Mouse (Mus musculus) mouse embryonic stem cell (cell line): Measurements from ENCODE around the gene Efna5.

Source experiments
- in situ Hi-C, 2 experiments: fragments of 300-500 bp; cut with MboI; formaldehyde crosslinking; loops; 1 replicate in 1 of 2; 3 replicates in 1 of 2; pipeline ENCODE4 v1.14.3; 2019 to 2020; ENCODE audit warnings: low sequenced_read_pairs in 2 of 2, low pct_unique_long_range_greater_than_20kb in 1 of 2, mixed read lengths in 1 of 2; ENCODE audit not compliant: unreplicated experiment in 1 of 2

Gene Efna5

GRCm38 (mm10) chr17:62881176-62881790, at the start of gene Efna5:
Gene Efna5, minus strand, starts transcription at chr17:62881317.
- in situ Hi-C loops, result no loop called here

DNA sequence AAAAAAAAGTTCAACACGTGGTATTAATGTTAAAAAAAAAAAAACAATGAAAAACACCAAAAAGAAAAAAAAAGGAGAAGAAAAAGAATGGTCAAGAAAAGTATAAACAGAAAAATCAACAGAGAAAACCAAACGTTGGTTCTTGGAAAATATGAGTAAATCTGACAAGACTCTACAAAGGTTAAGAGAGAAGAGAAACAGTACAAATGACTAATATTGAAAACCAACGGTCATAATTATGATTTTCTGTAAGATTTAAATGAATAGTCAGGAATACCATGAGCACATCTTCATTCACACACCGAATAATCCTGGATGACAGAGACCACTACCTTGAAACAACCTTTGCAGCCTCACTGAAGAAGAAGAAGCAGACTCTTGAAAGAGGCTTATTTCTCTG, 34.2 kb upstream of the Efna5 start:
- in situ Hi-C loops, result no loop called here

GRCm38 (mm10) chr17:62905692-62906445, 24.8 kb upstream of the Efna5 start:
- in situ Hi-C loops, result no loop called here

GRCm38 (mm10) chr17:62899066-62899465, 17.9 kb upstream of the Efna5 start:
- in situ Hi-C loops, result no loop called here

DNA sequence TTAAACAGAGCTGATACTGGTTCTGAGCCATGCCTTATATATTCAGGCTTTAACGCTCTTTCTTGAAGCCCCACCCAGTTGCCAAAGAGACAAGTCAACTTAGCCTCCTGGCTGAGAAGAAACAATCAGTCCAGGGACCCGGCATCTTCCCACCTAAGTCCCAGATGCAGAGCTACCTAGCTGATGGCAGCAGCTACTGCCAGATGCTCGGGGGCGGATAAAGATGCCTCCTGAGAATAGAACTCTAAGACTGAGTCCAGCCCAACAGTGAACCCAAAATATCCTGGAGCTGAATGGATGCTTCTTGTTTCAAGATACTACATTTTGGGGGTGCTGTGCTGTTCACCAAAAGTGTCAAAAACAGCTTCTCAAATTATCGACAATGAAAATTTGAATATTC, 8.9 kb upstream of the Efna5 start:
- in situ Hi-C loops, result no loop called here

DNA sequence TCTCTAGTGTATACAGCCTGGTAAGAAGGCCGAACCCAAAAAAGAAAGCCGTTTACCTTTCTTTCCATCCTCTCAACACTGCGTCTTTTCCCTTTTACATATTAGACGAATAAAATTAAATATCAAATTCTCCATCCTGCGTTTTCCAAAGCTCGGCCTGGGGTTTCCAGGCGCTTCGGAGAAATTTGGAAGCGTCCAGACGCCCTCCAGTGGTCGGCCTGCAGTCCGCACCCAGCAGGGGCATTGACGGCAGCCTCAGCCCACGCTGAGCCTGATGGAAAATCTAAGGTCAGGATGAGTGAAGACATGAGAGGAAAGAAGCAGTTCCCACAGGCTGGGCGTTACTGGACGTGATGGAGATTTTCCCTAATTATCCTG, 3.0 kb upstream of the Efna5 start:
- in situ Hi-C loops, result no loop called here

GRCm38 (mm10) chr17:62883476-62884128, 2.5 kb upstream of the Efna5 start:
- in situ Hi-C loops, result no loop called here

GRCm38 (mm10) chr17:62882726-62883475, 1.8 kb upstream of the Efna5 start:
- in situ Hi-C loops, result no loop called here

- in situ Hi-C loops, result no loop called here
Observed at GRCm38 (mm10) chr17:62881791-62882725, 941 bp upstream of the Efna5 start.

GRCm38 (mm10) chr17:62880311-62881175, 574 bp downstream of the Efna5 start:
- in situ Hi-C loops, result no loop called here

DNA sequence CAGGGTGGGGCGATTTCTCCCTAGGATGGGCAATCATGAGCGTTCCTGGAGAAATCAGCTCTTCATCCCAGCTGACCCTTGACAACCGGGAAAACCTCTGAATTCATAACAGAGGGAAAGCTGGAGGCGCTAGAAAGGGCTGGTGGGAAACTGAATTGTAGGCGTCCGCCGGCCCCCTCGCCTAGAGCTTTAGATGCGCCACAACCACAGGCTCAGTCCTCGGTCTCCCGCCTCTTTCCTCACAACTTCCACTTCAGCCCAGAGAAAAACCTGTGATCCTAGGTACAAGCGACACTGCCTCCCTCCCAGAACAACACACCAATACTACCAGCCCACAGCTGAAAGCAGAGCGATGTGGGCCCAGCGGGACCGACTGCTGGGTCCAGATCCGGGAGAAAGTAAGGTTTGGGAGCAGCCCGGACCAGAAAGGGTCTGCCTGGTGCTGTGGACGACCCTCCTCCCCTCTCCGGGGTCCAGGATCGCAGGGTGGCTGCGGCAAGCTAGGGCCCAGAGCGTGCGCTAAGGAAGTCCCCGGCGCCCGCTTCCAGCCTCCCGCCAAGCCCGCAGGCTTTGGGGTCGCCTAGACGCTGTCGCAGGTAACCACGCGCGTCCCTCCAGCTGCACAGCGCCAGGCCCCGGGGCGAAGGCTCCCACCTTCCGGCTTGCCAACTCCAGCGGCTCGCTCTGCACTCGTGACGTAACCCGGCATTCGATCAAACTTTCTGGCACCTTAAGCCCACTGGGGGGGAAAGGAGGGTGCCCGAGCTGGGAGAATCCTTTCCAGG, 1.4 kb downstream of the Efna5 start:
- in situ Hi-C loops, result no loop called here

GRCm38 (mm10) chr17:62875727-62876126, 5.4 kb downstream of the Efna5 start:
- in situ Hi-C loops, result no loop called here

- in situ Hi-C loops, result no loop called here
Observed at GRCm38 (mm10) chr17:62871928-62872327, 9.2 kb downstream of the Efna5 start.

- in situ Hi-C loops, result no loop called here
Observed at GRCm38 (mm10) chr17:62871191-62871590, 9.9 kb downstream of the Efna5 start.

DNA sequence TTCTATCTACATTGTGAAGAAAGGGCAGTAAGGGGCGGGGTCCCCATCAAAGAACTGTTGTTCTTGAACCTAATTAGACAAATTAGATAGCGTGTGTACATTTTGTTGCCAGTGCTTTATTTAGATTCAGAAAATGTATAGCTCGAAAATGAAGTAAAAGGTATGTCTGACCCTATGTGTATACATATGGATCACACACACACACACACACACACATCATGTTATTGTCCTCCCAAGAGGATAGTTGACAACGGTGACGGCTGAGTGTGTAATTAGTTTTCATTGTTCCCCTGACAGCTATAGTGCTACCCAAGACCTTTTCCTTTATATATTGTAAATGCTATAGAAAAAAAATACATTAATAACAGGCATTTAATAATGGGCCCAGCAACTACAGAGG, 10.7 kb downstream of the Efna5 start:
- in situ Hi-C loops, result no loop called here

DNA sequence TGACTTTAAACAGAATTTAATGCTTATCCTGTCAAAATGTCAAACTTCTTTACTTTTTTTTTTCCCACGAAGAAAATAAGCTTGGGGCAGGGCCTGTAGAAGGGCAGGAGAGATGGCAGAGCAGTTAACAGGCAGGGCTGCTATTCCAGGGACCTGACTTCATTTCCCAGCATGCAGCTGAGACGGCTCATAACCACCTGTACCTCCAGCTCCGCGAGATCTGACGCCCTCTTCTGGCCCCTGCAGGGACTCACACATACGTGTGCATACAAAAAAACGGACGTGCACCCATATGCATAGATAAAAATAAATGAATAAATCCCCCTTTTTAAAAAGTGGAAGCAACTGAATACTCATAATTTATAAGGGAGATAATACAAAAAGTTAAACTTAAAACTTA, 16.2 kb downstream of the Efna5 start:
- in situ Hi-C loops, result no loop called here

GRCm38 (mm10) chr17:62863004-62863403, 18.1 kb downstream of the Efna5 start:
- in situ Hi-C loops, result no loop called here
